Mouse (Mus musculus): ENCODE measurements around the gene Tmem185a. TPM values are rescaled to one million over a fixed set of nuclear protein-coding genes. Genes with fewer than 3 reads are reported as not detected.

Tmem185a gene
- polyA plus RNA-seq (2015; fragmentation: Nextera tagmentation; extraction: Ambion mirVana) = 9.6 and 13.4 TPM in 2 replicates

GRCm38 (mm10) chrX:70476792-70477776 is at the start of gene Tmem185a:
Tmem185a (minus strand) TSS chrX:70477180.

Other genes with a start within 250 kb of the Tmem185a start
- gene Ids, start 112.1 kb downstream of the Tmem185a start, polyA plus RNA-seq (2015; fragmentation: Nextera tagmentation; extraction: Ambion mirVana) = 2.7 and 3.5 TPM in 2 replicates
- gene 1110012L19Rik, start 91.3 kb downstream of the Tmem185a start, polyA plus RNA-seq (2015; fragmentation: Nextera tagmentation; extraction: Ambion mirVana) = 13.8 and 16.3 TPM in 2 replicates

All from spleen, postnatal 0 days (tissue).